Mouse (Mus musculus) cerebellum, adult 18-20 months (tissue): ENCODE data around the gene Gm4353.
"Not testable (repeated sequence)": the region's sequence is repeated elsewhere in the genome, so short reads cannot be mapped to it uniquely, and the experiment has no call there.

Experiments
- DNase-seq, 2 experiments: peaks; one replicate each; pipeline ENCODE4 v3.0.0; 2021

The Gm4353 gene

GRCm38 (mm10) chr7:116084366-116084765 is at the start of gene Gm4353:
Gm4353 (minus strand) TSS chr7:116084635.
- not testable (repeated sequence) for DNase-seq

GRCm38 (mm10) chr7:116132078-116132477 is 47.6 kb upstream of the Gm4353 start:
- DNase-seq: peak; percentile 80 to 83

- no peak for DNase-seq
Measured at GRCm38 (mm10) chr7:116131390-116131789, 47.0 kb upstream of the Gm4353 start.

GRCm38 (mm10) chr7:116129374-116129773 is 44.9 kb upstream of the Gm4353 start:
- DNase-seq: no peak

- DNase-seq: no peak
Measured at GRCm38 (mm10) chr7:116128286-116128685, 43.9 kb upstream of the Gm4353 start.

GRCm38 (mm10) chr7:116127052-116127451 is 42.6 kb upstream of the Gm4353 start:
- DNase-seq: no peak

GRCm38 (mm10) chr7:116125671-116126070 is 41.2 kb upstream of the Gm4353 start:
- DNase-seq: no peak

- no peak for DNase-seq
Measured at GRCm38 (mm10) chr7:116124057-116124456, 39.6 kb upstream of the Gm4353 start.

DNA sequence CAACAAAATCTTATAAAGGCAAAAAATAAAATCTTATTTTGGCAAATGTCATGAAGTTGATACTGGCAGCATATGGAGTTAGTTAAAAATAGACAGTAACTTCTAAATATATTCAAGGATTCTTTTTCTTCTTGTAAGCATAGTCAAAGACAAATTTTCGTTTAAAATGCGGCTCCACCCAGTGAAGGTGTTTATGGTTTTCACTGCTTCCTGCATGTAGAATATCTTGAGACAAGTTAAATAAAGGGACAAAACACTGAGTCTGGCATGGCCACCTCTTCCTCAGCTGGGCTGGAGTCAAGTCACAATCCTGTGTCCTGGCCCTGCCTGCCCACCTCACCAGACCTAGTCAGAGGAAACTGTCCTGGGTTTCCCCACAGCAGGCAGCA is 39.2 kb upstream of the Gm4353 start:
- DNase-seq: no peak

DNA sequence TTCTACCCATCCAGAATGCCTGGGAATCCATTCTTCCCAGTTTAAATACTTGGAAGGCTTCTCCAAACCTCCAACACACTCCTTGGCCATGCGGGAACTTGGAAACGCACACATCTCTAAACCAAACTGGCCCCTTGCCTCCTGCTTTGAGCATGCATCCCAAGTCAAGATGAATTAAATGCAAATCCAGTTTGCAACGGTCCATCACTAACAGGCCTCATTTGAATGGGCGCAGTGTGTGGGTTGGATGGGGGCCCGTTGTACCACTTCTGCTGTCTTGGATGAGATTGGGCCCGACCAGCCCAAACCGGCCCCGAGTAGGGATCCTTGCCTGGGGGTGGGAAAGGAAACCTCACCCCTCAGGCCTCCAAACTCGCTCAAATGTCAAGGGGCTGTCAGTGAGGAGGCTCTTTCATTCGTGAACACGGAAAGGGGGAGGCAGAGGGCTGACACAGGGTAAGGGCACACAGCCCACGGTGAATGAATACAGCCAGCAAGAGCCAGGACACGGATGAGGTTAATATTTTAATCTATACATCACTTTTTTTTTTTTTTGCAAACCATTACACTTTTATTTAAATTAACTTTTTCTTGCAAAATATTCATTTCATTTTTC is 38.7 kb upstream of the Gm4353 start:
- no peak for DNase-seq

DNA sequence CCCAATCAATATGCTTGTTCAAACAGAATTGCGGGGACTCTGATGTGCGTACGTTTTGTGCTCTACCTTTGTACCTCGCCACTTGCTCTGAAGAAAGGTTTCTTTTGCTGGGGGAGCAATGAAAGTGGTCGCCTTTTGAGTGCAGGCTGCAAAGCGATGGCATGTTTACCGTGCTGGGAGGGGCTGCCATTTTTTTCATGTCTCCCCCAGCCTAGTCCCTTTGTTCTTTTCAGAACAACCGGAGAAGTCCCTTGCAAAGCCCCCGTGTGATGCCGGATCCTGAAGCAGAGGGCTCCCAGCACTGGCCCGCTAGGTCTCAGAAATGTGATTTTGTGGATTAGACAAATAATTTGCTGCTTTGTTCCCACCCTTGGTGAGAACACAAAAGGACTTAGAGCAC is 36.8 kb upstream of the Gm4353 start:
- no peak for DNase-seq

GRCm38 (mm10) chr7:116120737-116121136 is 36.3 kb upstream of the Gm4353 start:
- no peak for DNase-seq

DNA sequence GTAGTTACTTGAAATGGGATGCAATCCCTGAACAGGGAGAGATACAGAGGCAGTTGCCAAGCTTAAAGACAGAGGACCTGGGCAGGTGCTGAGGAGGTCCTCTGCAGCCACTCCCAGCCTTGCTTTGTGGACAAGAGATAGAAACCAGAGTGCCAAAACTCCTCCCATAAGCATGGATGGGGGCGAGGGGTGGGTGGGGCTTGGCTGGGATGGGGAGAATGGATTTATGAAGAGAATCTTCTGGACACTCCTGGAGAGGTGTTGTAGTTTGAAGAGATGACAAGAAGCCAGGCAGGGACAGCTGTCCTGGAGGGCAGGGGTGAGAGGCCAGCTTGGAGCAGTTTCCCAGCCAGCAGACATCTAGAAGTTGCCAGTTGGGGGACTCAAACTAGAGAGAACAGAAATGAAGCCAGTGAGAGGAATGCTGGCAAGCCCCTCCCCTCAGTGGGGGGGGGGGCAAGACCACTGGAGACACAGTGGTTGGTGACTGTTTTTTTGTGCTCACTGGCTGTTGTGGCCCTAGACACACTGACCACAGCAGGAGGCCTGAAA is 34.9 kb upstream of the Gm4353 start:
- no peak for DNase-seq

- DNase-seq: no peak
Measured at GRCm38 (mm10) chr7:116115991-116116390, 31.6 kb upstream of the Gm4353 start.

GRCm38 (mm10) chr7:116115216-116115930 is 30.9 kb upstream of the Gm4353 start:
- no peak for DNase-seq

DNA sequence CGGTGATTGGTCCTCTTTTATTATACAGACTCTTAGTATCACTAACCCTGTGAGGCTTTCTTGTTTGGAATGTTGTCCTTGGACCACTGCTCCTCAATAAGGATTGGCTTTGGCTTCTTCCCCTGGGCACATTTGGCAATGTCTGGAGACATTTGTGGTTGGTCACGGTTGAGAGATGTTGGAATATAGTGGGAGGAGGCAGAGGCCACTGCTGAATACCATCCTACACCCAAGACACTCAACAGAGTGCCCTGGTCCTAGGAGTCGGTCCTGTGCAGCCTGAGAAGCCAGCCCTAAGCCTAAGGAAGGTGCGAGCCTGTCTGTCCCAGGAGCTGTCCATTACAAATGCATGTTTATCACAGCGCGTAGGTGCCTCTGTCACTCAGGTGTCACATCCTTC is 27.1 kb upstream of the Gm4353 start:
- no peak for DNase-seq

GRCm38 (mm10) chr7:116110661-116111060 is 26.2 kb upstream of the Gm4353 start:
- DNase-seq: no peak

- no peak for DNase-seq
Measured at GRCm38 (mm10) chr7:116103091-116103490, 18.7 kb upstream of the Gm4353 start.

DNA sequence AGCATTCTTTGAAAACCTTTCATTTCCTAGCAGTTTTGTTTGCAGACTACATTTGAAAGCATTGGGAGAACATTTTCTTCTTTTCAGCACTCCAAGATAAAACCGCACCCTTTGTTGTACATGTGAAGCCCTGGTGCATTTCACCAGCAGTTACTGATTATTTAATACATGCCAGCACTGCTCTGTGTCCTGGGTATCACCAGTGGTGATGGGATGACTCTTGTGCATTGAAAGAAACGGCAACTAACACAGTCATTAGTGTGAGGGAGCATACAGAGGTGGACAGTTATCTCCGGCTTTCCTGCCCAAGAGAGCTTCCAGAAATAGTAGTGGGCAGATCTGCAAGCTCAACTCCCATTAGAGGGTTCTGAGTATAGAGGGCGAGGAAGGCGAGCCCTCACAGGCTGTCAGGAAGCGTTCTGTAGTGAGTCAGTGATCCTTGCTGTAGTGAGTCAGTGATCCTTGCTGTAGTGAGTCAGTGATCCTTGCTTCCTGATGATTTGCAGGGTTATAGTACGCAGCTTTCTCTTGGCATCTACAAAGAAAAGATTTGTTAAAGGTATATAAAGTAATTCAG is 15.6 kb upstream of the Gm4353 start:
- DNase-seq: no peak

- DNase-seq: no peak
Measured at GRCm38 (mm10) chr7:116093466-116093850, 9.0 kb upstream of the Gm4353 start.

DNA sequence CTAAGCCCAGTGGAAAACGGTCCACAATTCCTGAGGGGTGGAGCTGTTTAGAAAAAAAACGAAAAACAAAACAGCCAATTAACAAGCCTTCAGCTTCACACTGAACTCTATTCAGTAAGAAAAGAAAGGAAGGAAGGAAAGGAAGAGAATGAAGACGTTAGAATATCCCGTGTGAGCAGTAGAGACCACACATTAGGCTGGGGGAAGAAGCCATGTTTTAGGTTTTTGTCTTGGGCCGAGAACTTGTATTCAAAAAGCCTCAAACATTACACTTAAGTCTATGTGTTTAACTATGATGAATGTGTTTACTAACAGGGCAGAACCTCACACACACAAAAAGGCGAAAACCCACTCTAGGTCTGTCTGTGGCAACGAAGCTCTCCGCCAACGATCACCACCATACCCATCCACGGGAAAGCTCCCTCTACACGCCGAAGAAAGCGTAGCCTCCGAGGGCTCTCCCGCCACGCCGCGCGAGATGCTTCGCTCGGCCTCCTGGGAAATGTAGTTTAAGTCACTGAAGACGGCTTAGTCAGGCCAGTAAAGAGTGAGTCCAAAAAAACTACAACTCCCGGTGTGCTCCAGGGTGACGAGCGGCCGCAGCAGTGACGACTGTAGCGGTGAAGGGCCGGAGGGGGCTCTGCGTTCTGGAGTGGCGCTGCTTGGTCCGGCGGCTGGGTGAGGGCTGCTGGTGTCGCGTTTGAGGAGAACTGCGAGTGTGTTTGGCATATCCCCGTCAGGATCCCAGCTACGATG is 8.5 kb upstream of the Gm4353 start:
- DNase-seq: peak; percentile 96

- DNase-seq: no peak
Measured at GRCm38 (mm10) chr7:116060739-116061138, 23.7 kb downstream of the Gm4353 start.

DNA sequence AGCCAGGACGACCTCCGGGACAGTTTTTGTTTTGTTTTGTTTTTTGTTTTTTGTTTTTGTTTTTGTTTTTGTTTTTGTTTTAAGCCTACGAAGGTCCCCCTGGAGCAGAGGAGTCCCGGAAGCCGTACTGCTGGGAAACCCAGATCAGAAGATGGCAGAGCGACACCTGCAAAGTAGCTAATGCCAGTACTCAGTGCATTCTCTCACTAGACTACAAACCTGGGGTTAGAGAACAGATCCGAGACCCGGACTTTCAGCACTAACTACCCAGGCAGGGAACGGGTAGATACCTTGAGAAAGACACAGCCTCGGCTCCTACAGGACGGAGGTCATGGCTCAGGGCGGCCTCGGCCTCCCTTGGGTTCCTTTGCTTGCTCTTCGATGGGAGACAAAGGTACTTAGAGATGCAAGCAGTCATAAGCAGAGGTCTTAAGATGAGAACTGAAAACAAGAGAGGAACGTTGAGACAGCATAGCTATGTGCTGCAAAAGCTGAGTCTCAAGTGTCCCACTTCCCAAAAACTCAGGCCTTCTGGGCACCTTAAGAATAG is 43.9 kb downstream of the Gm4353 start:
- DNase-seq: no peak
